1 mouse cellular context compared by ENCODE assay signal in the genomic region with DNA sequence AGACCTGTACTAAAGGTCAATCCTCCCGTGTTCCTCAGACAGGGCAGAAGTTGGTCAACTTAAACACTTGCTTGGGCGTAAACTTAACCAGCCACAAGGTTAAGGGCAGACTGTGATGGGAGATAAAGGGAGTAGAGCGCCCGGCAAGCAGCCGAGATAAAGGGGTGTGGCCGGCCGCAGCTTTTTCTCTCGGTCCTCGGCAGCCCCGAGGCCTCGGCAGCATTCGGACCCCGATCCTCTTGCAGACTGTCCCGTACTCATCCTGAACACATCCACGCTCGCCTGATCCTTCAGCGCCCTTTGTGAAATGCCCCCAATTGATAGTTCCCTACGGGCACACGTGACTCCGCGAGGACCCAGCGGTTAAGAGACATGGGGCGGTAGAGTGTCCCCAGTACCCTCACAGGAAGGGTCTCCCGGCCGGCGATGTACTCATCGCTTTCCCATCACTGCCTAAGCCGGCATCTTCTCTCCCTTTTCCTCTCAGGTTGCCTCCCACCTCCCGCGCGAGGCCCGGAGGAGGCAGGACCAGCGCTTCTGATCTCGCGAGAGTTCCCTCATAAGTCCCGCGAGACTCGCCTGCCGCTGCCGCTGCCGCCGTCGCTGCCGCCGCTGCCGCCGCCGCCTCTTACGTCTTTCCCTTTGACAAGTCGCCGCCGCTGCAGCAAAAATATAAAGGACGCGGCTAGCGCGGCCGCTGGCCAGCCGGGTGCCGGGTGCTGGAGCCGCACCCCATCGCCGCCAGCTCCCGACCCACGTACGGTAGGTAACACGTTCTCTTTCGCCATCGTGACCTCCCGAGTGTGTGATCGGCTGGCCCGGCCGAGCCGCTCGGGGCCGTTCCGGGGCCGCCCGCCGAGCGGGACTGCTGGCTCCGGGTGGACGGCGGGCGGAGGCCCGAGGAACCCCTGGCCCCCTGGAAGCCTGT.
TF ChIP-seq lines count a peak whose summit lies in the region.

A gene (plus strand): TSS at position 591 of the 928 bp plus-strand sequence.

TF ChIP-seq in CH12.LX, 34 proteins besides CTCF, POLR2A, EP300 and RAD21 (continued from another document):
- peak; percentile 75 for TF ChIP-seq TCF12 (IDR thresholded peaks at IDR 0.05; ENCODE audit: low read depth, low read length)
- TF ChIP-seq ZMIZ1 (IDR thresholded peaks at IDR 0.05; ENCODE audit: low read depth, low read length), result peak; percentile 30; the same call in 1 of the 2 replicates
- 0 out of 2 replicates have a peak, but pooled peaks have one; percentile 21 for TF ChIP-seq NRF1 (IDR thresholded peaks at IDR 0.05; ENCODE audit: low read depth, low read length)
- no peak for TF ChIP-seq E2F4 (IDR thresholded peaks at IDR 0.05; ENCODE audit: insufficient replicate concordance, low read depth, low read length)
- TF ChIP-seq PAX5 (IDR thresholded peaks at IDR 0.05; ENCODE audit: low read length), result no peak
- peak; percentile 58 for TF ChIP-seq SIN3A (IDR thresholded peaks at IDR 0.05; ENCODE audit: low read length)
- 0 out of 2 replicates have a peak, but pooled peaks have one; percentile 28 for TF ChIP-seq BHLHE40 (IDR thresholded peaks at IDR 0.05; ENCODE audit: low read depth, low read length)
- peak; percentile 61 for TF ChIP-seq MAX (IDR thresholded peaks at IDR 0.05; ENCODE audit: low read length)
- peak; percentile 64; the same call in 1 of the 2 replicates for TF ChIP-seq HCFC1 (IDR thresholded peaks at IDR 0.05; ENCODE audit: low read depth, low read length)
- TF ChIP-seq NELFE (IDR thresholded peaks at IDR 0.05; ENCODE audit: low read depth, low read length), result peak; percentile 87
- TF ChIP-seq MYC (IDR thresholded peaks at IDR 0.05; ENCODE audit: low read depth, low read length), result 0 out of 2 replicates have a peak, but pooled peaks have one; percentile 64
- no peak; the same call in 1 of the 2 replicates for TF ChIP-seq POLR2AphosphoS2 (IDR thresholded peaks at IDR 0.05; ENCODE audit: low read depth, low read length)
- 0 out of 2 replicates have a peak, but pooled peaks have one; percentile 24 for TF ChIP-seq MAZ (IDR thresholded peaks at IDR 0.05; ENCODE audit: low read depth, low read length)
- TF ChIP-seq UBTF (IDR thresholded peaks at IDR 0.05; ENCODE audit: low read depth, low read length), result peak; percentile 58; the same call in 1 of the 2 replicates
- no peak for TF ChIP-seq USF2 (conservative IDR thresholded peaks at IDR 0.05; ENCODE audit: low read depth, low read length)
- TF ChIP-seq CHD2 (IDR thresholded peaks at IDR 0.05; ENCODE audit: low read length), result peak; percentile 99
- TF ChIP-seq IRF4 (IDR thresholded peaks at IDR 0.05; ENCODE audit: low read depth, low read length), result no peak
- TF ChIP-seq SMC3 (IDR thresholded peaks at IDR 0.05; ENCODE audit: low read depth, low read length), result no peak; the same call in 1 of the 2 replicates
- peak; percentile 72 for TF ChIP-seq MXI1 (IDR thresholded peaks at IDR 0.05; ENCODE audit: low read depth, low read length)
